Mouse (Mus musculus) testis, adult 2 months (tissue): ENCODE data around the gene Plekha7.

Experiments
- CTCF ChIP-seq: fragments of 200-500 bp; IDR thresholded peaks from 2 replicates; pipeline ENCODE4 v1.5.1; 2012; ENCODE audit warnings: low read depth, mild to moderate bottlenecking, inconsistent platforms, low read length, moderate library complexity; ENCODE audit not compliant: control insufficient read depth, insufficient read depth, insufficient replicate concordance
- POLR2A ChIP-seq: fragments of 200-500 bp; IDR thresholded peaks from 2 replicates; pipeline ENCODE4 v1.6.1; 2012; ENCODE audit warnings: low read depth, mild to moderate bottlenecking, inconsistent platforms, low read length, moderate library complexity; ENCODE audit not compliant: control insufficient read depth

DNA sequence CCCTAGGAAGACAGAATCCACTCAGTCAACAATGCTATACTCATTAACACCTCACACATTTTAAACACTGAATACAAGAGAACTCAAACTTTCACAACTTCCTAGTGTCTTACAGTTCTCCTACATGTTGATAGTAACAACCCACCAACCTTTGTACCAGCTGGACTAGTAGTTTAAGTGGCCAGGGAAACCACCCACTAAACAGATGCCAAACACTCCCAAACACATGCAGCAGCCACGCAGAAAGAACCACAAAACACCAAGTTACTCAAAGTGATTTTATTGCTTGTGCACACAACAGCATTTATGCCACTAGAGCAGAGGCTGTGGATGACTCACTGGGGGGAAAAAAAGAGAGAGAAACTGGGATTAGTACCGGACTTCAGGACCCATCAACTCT is 23.1 kb upstream of the Plekha7 start:
- TF ChIP-seq CTCF = no peak
- no peak for TF ChIP-seq POLR2A
